Mouse (Mus musculus) C2C12 (cell line): ENCODE measurements around the gene Ufc1.

Experiments used
- CTCF ChIP-seq: IDR thresholded peaks from one replicate; pipeline ENCODE4 v1.5.1; 2011; ENCODE audit not compliant: control insufficient read depth, insufficient read depth, insufficient read length
- MAX ChIP-seq: IDR thresholded peaks from one replicate; pipeline ENCODE4 v1.6.1; 2011; ENCODE audit warnings: mild to moderate bottlenecking, control low read depth

DNA sequence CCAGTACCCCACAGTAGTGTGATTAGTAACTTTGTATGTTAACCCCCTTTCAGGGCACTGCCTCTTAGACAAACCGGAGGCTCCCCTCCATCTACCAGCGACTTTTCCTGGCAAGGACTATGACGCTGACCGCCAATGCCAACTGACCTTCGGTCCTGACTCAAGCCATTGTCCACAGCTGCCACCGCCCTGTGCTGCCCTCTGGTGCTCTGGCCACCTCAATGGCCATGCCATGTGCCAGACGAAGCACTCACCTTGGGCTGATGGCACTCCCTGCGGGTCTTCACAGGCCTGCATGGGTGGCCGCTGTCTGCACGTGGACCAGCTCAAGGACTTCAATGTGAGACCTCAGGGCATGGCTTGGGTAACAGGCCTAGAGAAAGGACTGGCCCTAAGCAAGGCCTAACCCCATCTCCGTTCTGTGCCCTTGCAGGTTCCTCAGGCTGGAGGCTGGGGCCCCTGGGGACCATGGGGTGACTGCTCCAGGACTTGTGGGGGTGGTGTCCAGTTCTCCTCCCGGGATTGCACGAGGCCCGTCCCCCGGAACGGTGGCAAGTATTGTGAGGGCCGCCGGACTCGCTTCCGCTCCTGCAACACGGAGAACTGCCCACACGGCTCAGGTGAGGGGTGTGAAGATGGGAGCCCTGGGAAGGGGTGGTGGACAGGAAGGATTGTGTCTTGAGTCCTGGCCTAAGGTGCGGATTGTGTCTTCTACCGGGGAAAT is 38.6 kb downstream of the Ufc1 start:
- no peak for TF ChIP-seq CTCF
- TF ChIP-seq MAX, result no peak
